Mouse (Mus musculus) lung, adult 2 months (tissue): ENCODE data around the gene Chrna4.

Experiments
- CTCF ChIP-seq: fragments of 200-500 bp; IDR thresholded peaks from 2 replicates; pipeline ENCODE4 v1.5.1; 2011; ENCODE audit warnings: mild to moderate bottlenecking, low read length, control low read depth; ENCODE audit not compliant: insufficient read depth
- POLR2A ChIP-seq: fragments of 200-500 bp; IDR thresholded peaks from 2 replicates; pipeline ENCODE4 v1.6.1; 2011; ENCODE audit warnings: low read depth, mild to moderate bottlenecking, control low read depth, low read length, borderline replicate concordance; ENCODE audit errors: extremely low read depth

GRCm38 (mm10) chr2:181083945-181084344 is 40.6 kb upstream of the Chrna4 start:
- TF ChIP-seq POLR2A: no peak
- TF ChIP-seq CTCF: no peak
